Mouse (Mus musculus): ENCODE results near the gene Aff4. TPM values are rescaled to one million over a fixed set of nuclear protein-coding genes. Genes with fewer than 3 reads are reported as not detected.
A peak's percentile ranks its signal among the peaks of the same experiment; 100 is the strongest.

Gene Aff4
- polyA plus RNA-seq, 1 experiment from 2014 or later = 30.5 TPM

DNA sequence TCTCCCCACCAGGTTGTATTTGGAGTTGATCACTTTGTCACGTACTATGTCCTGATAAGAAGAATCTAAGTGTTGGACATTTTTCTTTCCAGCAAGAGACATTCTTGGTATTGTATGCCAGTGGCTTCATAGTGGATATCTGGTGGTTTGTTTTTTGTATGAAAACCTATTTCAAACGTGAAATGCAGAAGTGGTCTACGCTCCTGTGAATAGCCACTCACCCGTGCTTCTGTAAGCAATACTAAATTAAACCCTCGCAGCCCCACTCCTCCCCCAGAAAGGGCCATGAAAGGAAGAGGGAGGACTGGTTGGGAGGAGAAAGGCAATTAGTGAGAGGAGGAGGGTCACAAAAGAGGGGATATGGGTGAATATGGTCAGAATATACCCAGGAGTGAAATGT lies 7.9 kb upstream of the Aff4 start:
- H3K4me2 ChIP-seq = no peak overlapping the region
- ATAC-seq (replicated peaks; ENCODE audit: insufficient number of reproducible peaks, insufficient read depth, low FRiP score, low read depth) = no peak

DNA sequence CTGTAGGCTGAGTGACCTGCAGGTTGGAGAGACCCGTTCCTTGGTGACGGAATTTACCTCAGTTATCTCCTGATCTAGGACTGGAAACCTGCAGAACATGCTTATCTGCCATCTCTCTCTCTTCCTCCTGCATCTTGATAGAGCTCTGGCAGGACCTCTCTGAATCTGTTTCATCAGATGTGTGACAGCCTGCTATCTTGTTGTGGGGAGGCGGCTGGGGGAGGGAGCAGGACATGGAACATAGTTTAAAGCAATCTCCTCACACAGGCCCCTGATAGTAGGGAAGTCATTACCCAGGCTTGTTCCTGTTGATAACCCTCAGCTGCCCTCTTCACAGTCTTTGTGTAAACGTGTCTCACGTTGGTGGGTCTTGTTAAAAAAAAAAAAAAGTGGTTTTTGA lies 5.3 kb upstream of the Aff4 start:
- no peak overlapping the region for H3K27ac ChIP-seq
- ATAC-seq (replicated peaks; ENCODE audit: insufficient number of reproducible peaks, insufficient read depth, low FRiP score, low read depth) = no peak; the same call in 1 of the 2 replicates
- 14% methylated on average over 5 of the region's 5 CpGs for WGBS
- no peak overlapping the region for H3K4me2 ChIP-seq
- H3K9me3 ChIP-seq (replicated peaks) = no peaks in the 10 kb centered on the region
- no peaks in the 10 kb centered on the region for H3K27me3 ChIP-seq
- H3K4me3 ChIP-seq = no peak overlapping the region
- H3K9ac ChIP-seq = no peak overlapping the region
- no peaks in the 10 kb centered on the region for H3K36me3 ChIP-seq
- peaks cover 7% of the 10 kb centered on the region for H3K4me1 ChIP-seq (replicated peaks)

More for the DNA sequence above, 7.9 kb upstream of the Aff4 start:
- WGBS = 51% methylated on average over 5 of the region's 5 CpGs
- H3K9ac ChIP-seq = no peak overlapping the region
- peaks cover 7% of the 10 kb centered on the region for H3K4me1 ChIP-seq (replicated peaks)
- no peaks in the 10 kb centered on the region for H3K9me3 ChIP-seq (replicated peaks)
- no peaks in the 10 kb centered on the region for H3K27me3 ChIP-seq
- no peaks in the 10 kb centered on the region for H3K36me3 ChIP-seq
- H3K4me3 ChIP-seq = no peak overlapping the region
- no peak overlapping the region for H3K27ac ChIP-seq

DNA sequence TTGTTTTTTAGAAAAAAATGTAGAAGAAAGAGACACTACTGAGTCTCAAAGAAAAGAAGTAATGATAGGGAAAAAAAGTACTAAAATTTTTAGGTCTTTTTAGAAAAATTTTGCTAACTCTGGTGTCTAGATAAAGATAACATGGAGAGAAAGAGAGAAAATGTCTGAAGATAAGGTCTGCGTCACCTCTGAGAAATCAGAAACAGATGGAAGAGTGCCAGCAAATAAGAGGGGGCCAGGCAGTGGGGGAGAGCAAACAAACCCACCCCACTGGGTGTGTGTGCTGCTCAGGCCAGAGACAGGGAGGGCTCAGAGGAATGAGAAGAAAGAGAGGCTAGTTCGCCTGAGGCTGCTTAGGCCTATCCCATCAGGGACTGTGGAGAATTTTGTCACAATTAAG lies 4.9 kb upstream of the Aff4 start:
- H3K4me3 ChIP-seq = no peak overlapping the region
- H3K27me3 ChIP-seq = no peaks in the 10 kb centered on the region
- no peak overlapping the region for H3K27ac ChIP-seq
- H3K36me3 ChIP-seq = no peaks in the 10 kb centered on the region
- H3K4me1 ChIP-seq (replicated peaks) = peaks cover 7% of the 10 kb centered on the region
- H3K9me3 ChIP-seq (replicated peaks) = no peaks in the 10 kb centered on the region
- 19% methylated on average over 2 of the region's 2 CpGs for WGBS
- no peak overlapping the region for H3K4me2 ChIP-seq
- ATAC-seq (replicated peaks; ENCODE audit: insufficient number of reproducible peaks, insufficient read depth, low FRiP score, low read depth) = no peak
- H3K9ac ChIP-seq = no peak overlapping the region

GRCm38 (mm10) chr11:53351224-53351942 lies 750 bp downstream of the Aff4 start:
- Histone ChIP-seq H3K9me3 (replicated peaks) (no peaks in the 10 kb centered on the region), H3K9ac (peak overlapping the region; percentile 99), H3K4me3 (peak overlapping the region; percentile 99), H3K4me2 (peak overlapping the region; percentile 77), H3K27ac (peak overlapping the region; percentile 99), H3K36me3 (no peaks in the 10 kb centered on the region), H3K27me3 (no peaks in the 10 kb centered on the region), H3K4me1 (replicated peaks) (peaks cover 6% of the 10 kb centered on the region)
- WGBS = under 1% methylated on average over 35 of the region's 35 CpGs
- no peak; the same call in 1 of the 2 replicates for ATAC-seq (replicated peaks; ENCODE audit: insufficient number of reproducible peaks, insufficient read depth, low FRiP score, low read depth)

DNA sequence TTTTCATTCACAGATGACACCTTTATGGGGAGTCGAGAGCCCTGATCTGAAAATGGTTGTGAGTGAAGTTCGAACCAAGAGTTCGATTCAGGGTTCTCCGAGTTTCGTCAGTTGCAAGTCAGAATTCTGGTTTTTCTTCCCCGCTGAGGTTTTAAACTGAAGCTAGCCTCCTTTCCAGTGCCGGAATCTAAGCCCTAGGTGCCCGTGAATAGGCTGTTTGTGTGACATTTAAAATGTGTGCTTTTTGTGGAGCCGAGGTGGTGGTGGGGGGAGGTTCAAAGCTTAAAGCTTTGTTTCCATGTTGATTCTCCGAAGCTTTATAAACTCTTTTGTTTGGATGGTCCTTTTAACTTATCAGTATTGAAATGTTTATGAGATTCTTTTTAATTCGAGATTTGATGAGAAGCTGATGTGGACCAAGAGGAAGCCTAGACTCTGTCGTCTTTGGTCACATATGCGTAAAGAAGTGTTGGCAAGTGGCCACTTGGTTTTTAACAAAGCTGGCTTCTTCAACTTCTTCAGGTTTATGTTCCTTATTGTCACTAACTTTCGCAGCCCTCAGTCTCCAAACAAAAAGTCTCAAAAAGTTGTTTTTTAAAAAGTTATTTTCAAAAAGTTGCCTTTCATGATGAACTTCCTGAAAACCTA lies 1.4 kb downstream of the Aff4 start:
- Histone ChIP-seq H3K9me3 (replicated peaks) (no peaks in the 10 kb centered on the region), H3K4me3 (peak overlapping the region; percentile 99), H3K27ac (peak overlapping the region; percentile 99), H3K4me1 (replicated peaks) (peaks cover 7% of the 10 kb centered on the region), H3K9ac (peak overlapping the region; percentile 99), H3K4me2 (peak overlapping the region; percentile 77), H3K27me3 (no peaks in the 10 kb centered on the region), H3K36me3 (no peaks in the 10 kb centered on the region)
- ATAC-seq (replicated peaks; ENCODE audit: insufficient number of reproducible peaks, insufficient read depth, low FRiP score, low read depth) = no peak
- 3% methylated on average over 14 of the region's 14 CpGs for WGBS

- H3K9ac ChIP-seq = no peak overlapping the region
Observed at GRCm38 (mm10) chr11:53358504-53359155, 8.0 kb downstream of the Aff4 start.

GRCm38 (mm10) chr11:53367032-53367431 lies 16.4 kb downstream of the Aff4 start:
- Histone ChIP-seq H3K27me3 (no peaks in the 10 kb centered on the region), H3K9ac (no peak overlapping the region), H3K36me3 (peaks cover 18% of the 10 kb centered on the region), H3K9me3 (replicated peaks) (no peaks in the 10 kb centered on the region), H3K4me1 (replicated peaks) (no peaks in the 10 kb centered on the region), H3K4me2 (no peak overlapping the region), H3K4me3 (no peak overlapping the region), H3K27ac (no peak overlapping the region)
- no peak for ATAC-seq (replicated peaks; ENCODE audit: insufficient number of reproducible peaks, insufficient read depth, low FRiP score, low read depth)
- WGBS = 89% methylated on average over 2 of the region's 2 CpGs

More at GRCm38 (mm10) chr11:53358504-53359155, 8.0 kb downstream of the Aff4 start:
- no peaks in the 10 kb centered on the region; the same call in 1 of the 2 replicates for H3K36me3 ChIP-seq
- no peak overlapping the region for H3K4me3 ChIP-seq
- H3K27me3 ChIP-seq = no peaks in the 10 kb centered on the region
- WGBS = 90% methylated on average over 5 of the region's 5 CpGs
- ATAC-seq (replicated peaks; ENCODE audit: insufficient number of reproducible peaks, insufficient read depth, low FRiP score, low read depth) = no peak
- H3K4me2 ChIP-seq = no peak overlapping the region
- peaks cover 5% of the 10 kb centered on the region; the same call in 1 of the 2 replicates for H3K4me1 ChIP-seq (replicated peaks)
- H3K9me3 ChIP-seq (replicated peaks) = no peaks in the 10 kb centered on the region
- H3K27ac ChIP-seq = no peak overlapping the region

DNA sequence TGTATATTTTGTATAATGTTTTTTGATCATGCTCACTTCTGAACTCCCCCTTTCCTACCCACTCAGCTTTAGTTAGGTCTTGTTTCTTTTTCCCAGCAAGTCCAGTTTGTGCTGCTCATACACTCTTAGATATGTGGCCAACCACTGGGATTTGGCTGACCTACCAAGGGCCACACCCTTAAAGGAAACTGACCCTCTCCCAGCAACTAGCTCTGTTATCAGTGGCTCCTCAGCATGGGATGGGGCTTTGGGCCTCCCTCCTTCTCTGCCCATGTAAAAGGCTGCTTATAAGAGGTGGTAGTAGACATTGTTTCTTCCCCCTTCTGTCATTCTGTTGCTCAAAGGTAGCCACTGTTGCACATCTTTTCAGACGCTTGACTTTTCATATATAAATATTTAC lies 28.3 kb downstream of the Aff4 start:
- Histone ChIP-seq H3K36me3 (peaks cover 44% of the 10 kb centered on the region), H3K27ac (no peak overlapping the region), H3K4me2 (no peak overlapping the region), H3K9me3 (replicated peaks) (no peaks in the 10 kb centered on the region), H3K4me3 (no peak overlapping the region), H3K27me3 (no peaks in the 10 kb centered on the region), H3K9ac (no peak overlapping the region), H3K4me1 (replicated peaks) (peaks cover 9% of the 10 kb centered on the region)
- no peak for ATAC-seq (replicated peaks; ENCODE audit: insufficient number of reproducible peaks, insufficient read depth, low FRiP score, low read depth)
- WGBS = 81% methylated on average over 1 of the region's 1 CpGs

DNA sequence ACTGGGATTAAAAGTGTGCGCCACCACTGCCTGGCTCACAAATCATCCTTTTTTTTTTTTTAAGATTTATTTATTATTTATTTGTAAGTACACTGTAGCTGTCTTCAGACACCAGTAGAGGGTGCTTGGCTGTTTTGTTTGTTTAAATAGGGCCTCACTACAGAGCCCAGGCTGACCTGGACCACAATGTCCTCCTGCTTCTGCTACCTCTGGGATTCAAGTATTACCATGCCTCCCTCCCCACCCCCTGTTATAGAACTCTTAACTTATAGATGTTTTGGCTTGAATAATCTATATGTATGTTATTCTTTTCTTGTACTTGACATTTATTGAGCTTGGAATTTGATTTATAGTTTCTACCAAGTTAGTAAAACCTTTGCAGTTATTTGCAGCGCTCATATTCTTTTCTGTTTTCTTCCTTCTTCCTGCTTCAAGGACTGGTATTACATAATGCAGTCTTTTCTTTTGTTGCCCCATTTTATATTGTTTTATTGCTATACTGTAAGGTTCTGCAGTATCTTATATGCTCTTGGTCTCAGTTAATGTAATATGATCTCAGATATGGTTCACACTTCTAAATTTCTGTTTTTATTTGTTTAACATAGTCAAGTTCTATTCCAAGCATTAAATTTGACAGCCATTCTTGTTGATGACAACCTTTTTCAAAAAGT lies 33.3 kb downstream of the Aff4 start:
- peaks cover 28% of the 10 kb centered on the region for H3K36me3 ChIP-seq
- WGBS = 95% methylated on average over 2 of the region's 2 CpGs
- H3K4me2 ChIP-seq = no peak overlapping the region
- no peak for ATAC-seq (replicated peaks; ENCODE audit: insufficient number of reproducible peaks, insufficient read depth, low FRiP score, low read depth)
- no peak overlapping the region for H3K4me3 ChIP-seq
- H3K4me1 ChIP-seq (replicated peaks) = peaks cover 2% of the 10 kb centered on the region
- H3K27me3 ChIP-seq = no peaks in the 10 kb centered on the region
- H3K27ac ChIP-seq = no peak overlapping the region
- H3K9me3 ChIP-seq (replicated peaks) = no peaks in the 10 kb centered on the region
- H3K9ac ChIP-seq = no peak overlapping the region

- no peak overlapping the region for H3K4me2 ChIP-seq
- no peaks in the 10 kb centered on the region for H3K4me1 ChIP-seq (replicated peaks)
- H3K4me3 ChIP-seq = no peak overlapping the region
- no peaks in the 10 kb centered on the region for H3K9me3 ChIP-seq (replicated peaks)
- 86% methylated on average over 1 of the region's 1 CpGs for WGBS
- no peaks in the 10 kb centered on the region for H3K27me3 ChIP-seq
- peaks cover 63% of the 10 kb centered on the region for H3K36me3 ChIP-seq
- no peak for ATAC-seq (replicated peaks; ENCODE audit: insufficient number of reproducible peaks, insufficient read depth, low FRiP score, low read depth)
- H3K27ac ChIP-seq = no peak overlapping the region
- no peak overlapping the region for H3K9ac ChIP-seq
Observed at GRCm38 (mm10) chr11:53393856-53394255, 43.2 kb downstream of the Aff4 start.

GRCm38 (mm10) chr11:53403638-53404037 lies 53.0 kb downstream of the Aff4 start:
- Histone ChIP-seq H3K27me3 (no peaks in the 10 kb centered on the region), H3K27ac (no peak overlapping the region), H3K4me1 (replicated peaks) (no peaks in the 10 kb centered on the region), H3K36me3 (peaks cover 87% of the 10 kb centered on the region), H3K4me2 (no peak overlapping the region), H3K4me3 (no peak overlapping the region), H3K9ac (no peak overlapping the region), H3K9me3 (replicated peaks) (no peaks in the 10 kb centered on the region)
- ATAC-seq (replicated peaks; ENCODE audit: insufficient number of reproducible peaks, insufficient read depth, low FRiP score, low read depth) = no peak
- 90% methylated on average over 1 of the region's 1 CpGs for WGBS
